Mouse (Mus musculus): ENCODE measurements around the gene Rsph14. TPM values are rescaled to one million over a fixed set of nuclear protein-coding genes. Genes with fewer than 3 reads are reported as not detected.

The Rsph14 gene
- polyA plus RNA-seq, 1 experiment from 2014 or later, result 0.72 TPM

DNA sequence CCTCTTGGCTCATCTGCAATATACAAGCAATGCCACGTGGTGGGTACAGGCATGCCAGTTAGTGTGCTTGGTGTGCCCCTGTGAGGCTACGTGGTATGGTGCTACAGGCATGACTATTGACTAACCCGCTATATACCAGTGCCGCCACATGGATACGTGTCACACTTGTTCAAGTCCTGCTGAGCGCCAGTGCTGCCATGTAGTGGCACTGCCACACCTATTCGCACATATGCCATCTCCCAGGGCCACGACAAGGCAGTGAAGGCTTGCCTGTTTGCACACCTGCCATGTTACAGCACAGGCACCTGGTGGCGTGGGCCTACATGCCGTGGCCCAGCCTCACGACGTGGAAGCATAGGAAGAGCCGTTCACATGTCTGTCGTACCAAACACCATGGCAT, 108.1 kb downstream of the Rsph14 start:
- H3K4me3 ChIP-seq (replicated peaks), result no peak overlapping the region
- peaks cover 14% of the 10 kb centered on the region; the same call in 1 of the 2 replicates for H3K4me1 ChIP-seq
- no peak for ATAC-seq (ENCODE audit: low FRiP score)
- H3K27ac ChIP-seq, result no peak overlapping the region
- H3K9me3 ChIP-seq, result no peaks in the 10 kb centered on the region
- H3K9ac ChIP-seq, result no peak overlapping the region
- 0 out of 2 replicates have a peak, but pooled peaks cover 3% of the 10 kb centered on the region for H3K27me3 ChIP-seq
- 91% methylated on average over 14 of the region's 14 CpGs for WGBS
- no peaks in the 10 kb centered on the region for H3K36me3 ChIP-seq (replicated peaks)
- H3K4me2 ChIP-seq, result no peak overlapping the region

DNA sequence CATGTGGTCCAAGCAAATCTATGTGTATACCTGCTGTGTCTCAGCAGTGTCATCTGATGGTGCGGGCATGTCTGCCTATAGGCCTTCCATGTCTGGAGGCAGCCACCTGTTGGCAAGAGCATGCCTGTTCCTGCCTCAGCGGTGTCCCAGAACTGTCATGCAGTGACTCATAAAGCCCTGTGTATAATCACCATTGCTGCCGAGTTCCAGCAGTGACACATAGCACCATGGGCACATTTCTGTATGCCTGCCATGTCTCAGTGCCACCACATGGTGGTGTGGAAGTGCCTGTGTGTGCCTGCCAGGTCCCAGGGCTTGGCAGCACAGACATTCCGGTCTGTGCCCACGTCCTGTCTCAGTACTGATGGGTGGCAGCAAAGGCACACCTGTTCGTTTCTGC, 109.6 kb downstream of the Rsph14 start:
- Histone ChIP-seq H3K9ac (no peak overlapping the region), H3K36me3 (replicated peaks) (no peaks in the 10 kb centered on the region), H3K27ac (no peak overlapping the region), H3K9me3 (no peaks in the 10 kb centered on the region), H3K4me3 (replicated peaks) (no peak overlapping the region), H3K4me1 (peaks cover 14% of the 10 kb centered on the region; the same call in 1 of the 2 replicates), H3K4me2 (no peak overlapping the region), H3K27me3 (0 out of 2 replicates have a peak, but pooled peaks cover 3% of the 10 kb centered on the region)
- 72% methylated on average over 6 of the region's 6 CpGs for WGBS
- peak; percentile 45; the same call in 1 of the 2 replicates for ATAC-seq (ENCODE audit: low FRiP score)

DNA sequence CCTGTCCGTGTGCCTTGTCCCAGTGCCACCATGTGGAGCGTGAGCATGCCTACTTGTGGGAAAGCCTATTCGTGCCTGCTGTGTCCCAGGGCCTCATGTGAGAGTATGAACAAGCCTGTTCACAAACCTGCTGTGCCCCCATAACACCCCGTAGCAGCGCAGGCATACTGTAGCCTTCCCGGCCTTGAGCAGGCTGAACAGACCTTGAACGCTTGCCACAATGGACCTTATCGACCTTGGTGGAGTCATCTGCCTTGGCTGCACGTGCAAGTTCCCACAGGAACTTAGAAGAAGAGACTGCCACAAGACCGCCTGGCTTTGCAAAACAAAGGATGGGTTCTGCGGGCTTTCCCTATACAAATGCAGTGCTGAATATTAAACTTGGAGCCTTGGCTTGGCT, 110.8 kb downstream of the Rsph14 start:
- Histone ChIP-seq H3K4me1 (peaks cover 14% of the 10 kb centered on the region; the same call in 1 of the 2 replicates), H3K9me3 (no peaks in the 10 kb centered on the region), H3K27ac (no peak overlapping the region), H3K9ac (no peak overlapping the region), H3K4me3 (replicated peaks) (no peak overlapping the region), H3K36me3 (replicated peaks) (no peaks in the 10 kb centered on the region), H3K4me2 (no peak overlapping the region), H3K27me3 (0 out of 2 replicates have a peak, but pooled peaks cover 3% of the 10 kb centered on the region)
- no peak for ATAC-seq (ENCODE audit: low FRiP score)
- WGBS, result 85% methylated on average over 11 of the region's 11 CpGs

DNA sequence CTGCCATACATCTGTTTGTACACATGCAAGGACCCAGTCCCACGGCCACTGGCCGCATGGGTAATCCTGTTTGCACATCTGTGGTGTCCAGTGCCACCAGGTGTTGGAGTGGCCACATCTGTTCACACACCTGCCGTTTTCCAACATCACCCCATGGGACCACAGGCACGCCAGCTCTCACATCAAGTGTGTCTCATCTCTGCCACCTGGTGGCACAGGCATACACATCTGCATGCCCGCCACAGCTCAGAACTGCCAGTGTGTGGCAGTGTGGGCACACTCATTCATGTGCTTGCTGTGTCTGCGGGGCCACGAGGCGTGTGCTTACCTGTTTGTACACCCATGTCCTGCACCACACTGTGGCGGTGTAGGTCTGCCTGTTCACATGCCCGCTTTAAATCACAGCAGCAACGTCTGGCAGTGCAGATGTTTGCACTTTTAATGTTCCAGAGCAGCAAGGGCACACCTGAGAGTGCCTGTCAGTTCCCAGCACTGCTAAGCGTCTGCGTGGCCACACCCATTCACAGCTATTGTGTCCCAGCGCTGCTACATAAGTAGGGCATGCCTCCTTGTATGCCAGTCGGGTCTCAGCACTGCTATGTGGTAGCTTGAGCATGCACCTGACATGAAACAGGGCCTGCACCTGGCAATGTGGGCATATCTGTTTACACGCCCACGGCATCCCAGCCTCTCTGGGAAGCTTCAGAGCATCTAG, 111.4 kb downstream of the Rsph14 start:
- no peak overlapping the region for H3K4me3 ChIP-seq (replicated peaks)
- H3K4me2 ChIP-seq, result no peak overlapping the region
- H3K4me1 ChIP-seq, result peaks cover 14% of the 10 kb centered on the region; the same call in 1 of the 2 replicates
- no peaks in the 10 kb centered on the region for H3K9me3 ChIP-seq
- 49% methylated on average over 17 of the region's 17 CpGs for WGBS
- 0 out of 2 replicates have a peak, but pooled peaks cover 3% of the 10 kb centered on the region for H3K27me3 ChIP-seq
- peak; percentile 57 for ATAC-seq (ENCODE audit: low FRiP score)
- no peaks in the 10 kb centered on the region for H3K36me3 ChIP-seq (replicated peaks)
- no peak overlapping the region for H3K9ac ChIP-seq
- H3K27ac ChIP-seq, result no peak overlapping the region

DNA sequence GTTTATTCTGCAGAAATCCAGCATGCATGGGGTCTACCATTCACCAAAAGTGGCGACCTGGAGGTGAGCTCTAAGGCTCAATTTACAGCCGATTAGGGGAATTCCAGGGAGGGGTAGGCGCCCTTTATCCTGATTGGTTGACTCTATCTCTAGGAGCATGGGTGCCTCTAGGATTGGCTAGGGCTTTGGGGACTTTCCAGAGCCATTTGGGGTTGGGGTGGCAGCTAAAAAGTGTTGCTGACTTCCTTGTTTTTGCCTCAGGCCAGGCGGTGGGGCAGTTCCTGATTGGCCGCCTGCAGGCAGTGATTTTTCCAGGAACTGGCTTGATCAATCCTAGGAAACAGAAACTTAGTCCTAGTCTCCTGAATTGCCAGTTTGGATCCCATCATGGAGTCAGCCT, 113.1 kb downstream of the Rsph14 start:
- no peak for ATAC-seq (ENCODE audit: low FRiP score)
- no peak overlapping the region for H3K4me2 ChIP-seq
- no peaks in the 10 kb centered on the region for H3K9me3 ChIP-seq
- WGBS, result 53% methylated on average over 5 of the region's 5 CpGs
- H3K4me3 ChIP-seq (replicated peaks), result no peak overlapping the region
- H3K27ac ChIP-seq, result no peak overlapping the region
- 0 out of 2 replicates have a peak, but pooled peaks cover 1% of the 10 kb centered on the region for H3K27me3 ChIP-seq
- no peaks in the 10 kb centered on the region for H3K36me3 ChIP-seq (replicated peaks)
- no peak overlapping the region for H3K9ac ChIP-seq
- H3K4me1 ChIP-seq, result peaks cover 8% of the 10 kb centered on the region; the same call in 1 of the 2 replicates

DNA sequence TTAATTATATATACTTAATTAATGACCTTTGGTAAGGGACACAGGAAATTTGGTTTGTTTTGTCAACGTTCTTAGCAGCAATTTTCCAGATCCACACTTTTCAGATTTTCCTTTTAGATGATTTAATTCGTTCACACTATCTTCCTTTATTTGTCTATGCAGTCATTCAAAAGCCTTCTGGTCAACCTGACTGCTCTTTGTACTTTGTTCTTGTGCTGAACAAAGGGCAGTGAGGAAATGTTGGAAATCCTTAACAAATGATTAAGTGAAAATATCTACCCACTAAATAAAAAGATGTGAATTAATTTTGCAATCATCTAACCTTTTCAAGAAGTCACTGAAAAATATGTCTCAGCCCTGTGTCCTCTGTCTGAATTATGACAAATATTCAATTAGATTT, 124.0 kb downstream of the Rsph14 start:
- no peak overlapping the region for H3K9ac ChIP-seq

More for the DNA sequence above, 124.0 kb downstream of the Rsph14 start:
- H3K4me2 ChIP-seq, result no peak overlapping the region
- no peaks in the 10 kb centered on the region for H3K9me3 ChIP-seq
- H3K4me1 ChIP-seq, result no peaks in the 10 kb centered on the region
- no peak overlapping the region for H3K27ac ChIP-seq
- H3K36me3 ChIP-seq (replicated peaks), result no peaks in the 10 kb centered on the region
- 83% methylated on average over 2 of the region's 2 CpGs for WGBS
- H3K4me3 ChIP-seq (replicated peaks), result no peak overlapping the region
- ATAC-seq (ENCODE audit: low FRiP score), result no peak
- H3K27me3 ChIP-seq, result no peaks in the 10 kb centered on the region

Other genes starting within 250 kb of the Rsph14 start
- gene Gnaz, start 65.4 kb downstream of the Rsph14 start, polyA plus RNA-seq (2016; fragmentation: Nextera tagmentation; extraction: Ambion mirVana), result 14.0 and 18.5 TPM in 2 replicates
- gene Rab36, start 4.5 kb upstream of the Rsph14 start, polyA plus RNA-seq (2016; fragmentation: Nextera tagmentation; extraction: Ambion mirVana), result 12.2 and 13.5 TPM in 2 replicates
- gene Bcr, start 28.0 kb upstream of the Rsph14 start, polyA plus RNA-seq (2016; fragmentation: Nextera tagmentation; extraction: Ambion mirVana), result 11.5 TPM in 2 replicates
- gene Specc1l, start 179.5 kb upstream of the Rsph14 start, polyA plus RNA-seq (2016; fragmentation: Nextera tagmentation; extraction: Ambion mirVana), result 50.5 and 52.2 TPM in 2 replicates

Measured in forebrain, embryonic 12.5 days (tissue).